Mouse (Mus musculus): ENCODE measurements at regions not wholly inside any gene's neighbourhood (a gene's known extent, or its start where the extent isn't known, plus 50 kb on each side); places are given as distances from the start of the nearest gene placed in this dataset.

DNA sequence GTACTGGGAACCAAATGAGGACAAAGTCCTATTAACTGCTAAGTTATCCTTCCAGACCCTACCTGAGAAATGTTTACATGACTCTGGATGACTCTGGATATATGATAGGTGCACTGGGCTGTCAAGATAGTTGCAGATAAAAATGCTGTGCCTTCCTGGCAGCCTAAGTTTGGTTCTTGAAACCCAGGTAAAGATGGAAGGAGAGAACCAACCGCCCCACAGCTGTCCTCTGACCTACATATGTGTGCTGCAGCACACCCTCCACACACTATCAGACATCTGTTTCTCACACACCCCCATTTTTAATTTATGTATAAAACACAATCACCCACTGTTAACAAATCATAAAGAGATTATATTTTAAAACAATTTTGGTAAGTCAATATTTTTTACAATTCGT, 533.4 kb upstream of the Nrp1 start:
- H3K27me3 ChIP-seq: no peaks in the 10 kb centered on the region
- H3K27ac ChIP-seq: no peak overlapping the region
- no peak overlapping the region for H3K4me3 ChIP-seq
- no peak overlapping the region for H3K4me2 ChIP-seq
- 76% methylated on average over 2 of the region's 2 CpGs for WGBS
- no peak for ATAC-seq (ENCODE audit: borderline replicate concordance, extremely low read depth, low FRiP score, low TSS enrichment)
- no peaks in the 10 kb centered on the region for H3K9me3 ChIP-seq
- H3K36me3 ChIP-seq: no peaks in the 10 kb centered on the region
- H3K9ac ChIP-seq: no peak overlapping the region
- H3K4me1 ChIP-seq: no peaks in the 10 kb centered on the region

DNA sequence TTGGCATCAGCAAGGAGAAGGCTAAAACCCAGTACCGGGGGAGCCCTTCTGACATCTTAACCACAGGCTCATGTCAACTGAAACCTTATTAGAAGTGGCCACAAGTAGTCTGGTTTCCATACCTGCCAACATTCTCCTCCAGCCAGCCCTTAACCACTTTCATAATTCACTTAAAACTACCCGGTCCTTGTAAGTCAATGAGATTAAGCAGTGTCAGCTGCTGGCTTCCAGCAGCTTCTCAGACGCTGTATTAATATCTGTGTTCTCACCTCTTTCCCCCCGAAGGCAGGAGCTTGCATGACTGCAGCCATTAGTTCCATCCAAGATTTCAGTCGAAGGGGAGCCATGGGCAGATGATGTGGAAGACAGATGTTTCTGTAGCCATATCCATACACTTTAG, 530.6 kb upstream of the Nrp1 start:
- 49% methylated on average over 5 of the region's 5 CpGs for WGBS
- Histone ChIP-seq H3K9ac (no peak overlapping the region), H3K4me2 (no peak overlapping the region), H3K36me3 (no peaks in the 10 kb centered on the region), H3K27me3 (no peaks in the 10 kb centered on the region), H3K4me1 (no peaks in the 10 kb centered on the region), H3K4me3 (no peak overlapping the region), H3K9me3 (no peaks in the 10 kb centered on the region), H3K27ac (no peak overlapping the region)
- ATAC-seq (ENCODE audit: borderline replicate concordance, extremely low read depth, low FRiP score, low TSS enrichment): no peak

DNA sequence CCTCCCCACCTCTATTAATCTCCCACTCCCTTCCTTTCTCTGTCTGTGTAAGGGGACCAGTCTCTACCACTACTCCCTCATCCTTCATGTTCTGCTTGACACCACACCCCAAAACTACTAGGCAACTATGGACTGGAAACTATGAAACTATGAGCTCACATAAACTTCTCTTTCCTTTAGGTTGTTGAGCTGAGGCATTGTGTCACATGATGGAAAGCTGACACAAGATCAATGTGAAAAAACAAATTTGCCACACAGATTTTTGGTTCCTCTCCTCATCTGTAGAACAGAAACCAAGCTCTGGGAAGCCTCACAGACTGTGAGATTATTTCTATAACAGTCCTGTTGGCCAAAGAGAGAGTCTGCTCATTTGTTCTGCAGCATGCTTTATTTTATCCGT, 528.7 kb upstream of the Nrp1 start:
- WGBS: 58% methylated on average over 1 of the region's 1 CpGs
- Histone ChIP-seq H3K4me2 (no peak overlapping the region), H3K4me3 (no peak overlapping the region), H3K27ac (no peak overlapping the region), H3K36me3 (no peaks in the 10 kb centered on the region), H3K9ac (no peak overlapping the region), H3K4me1 (0 out of 2 replicates have a peak, but pooled peaks cover 3% of the 10 kb centered on the region), H3K9me3 (no peaks in the 10 kb centered on the region), H3K27me3 (no peaks in the 10 kb centered on the region)
- ATAC-seq (ENCODE audit: borderline replicate concordance, extremely low read depth, low FRiP score, low TSS enrichment): no peak

DNA sequence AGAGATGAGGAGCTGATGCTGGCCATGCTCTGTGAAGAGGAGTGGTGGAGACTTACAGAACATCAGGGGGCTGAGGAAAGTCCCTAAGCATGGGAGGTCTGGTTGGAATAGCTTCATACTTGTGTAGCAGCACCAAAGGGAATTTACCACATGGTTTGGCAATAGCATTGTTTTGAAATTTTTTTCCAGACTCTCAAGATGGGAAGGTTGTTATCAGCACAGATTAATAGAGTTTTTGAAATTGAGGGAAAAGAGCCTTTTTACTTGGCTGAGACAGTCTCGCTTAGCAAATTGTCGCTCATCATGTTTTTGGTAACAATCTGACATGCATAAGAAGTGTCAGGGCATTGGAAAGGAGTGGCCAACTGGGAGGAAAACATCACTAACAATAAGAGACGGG, 524.4 kb upstream of the Nrp1 start:
- H3K4me1 ChIP-seq: 0 out of 2 replicates have a peak, but pooled peaks cover 3% of the 10 kb centered on the region
- peak overlapping the region; percentile 55; the same call in 1 of the 2 replicates for H3K27ac ChIP-seq
- peak; percentile 81; the same call in 1 of the 2 replicates for ATAC-seq (ENCODE audit: borderline replicate concordance, extremely low read depth, low FRiP score, low TSS enrichment)
- 48% methylated on average over 3 of the region's 3 CpGs for WGBS
- H3K4me2 ChIP-seq: no peak overlapping the region
- H3K4me3 ChIP-seq: no peak overlapping the region
- no peaks in the 10 kb centered on the region for H3K36me3 ChIP-seq
- no peaks in the 10 kb centered on the region for H3K27me3 ChIP-seq
- no peak overlapping the region for H3K9ac ChIP-seq
- H3K9me3 ChIP-seq: no peaks in the 10 kb centered on the region

DNA sequence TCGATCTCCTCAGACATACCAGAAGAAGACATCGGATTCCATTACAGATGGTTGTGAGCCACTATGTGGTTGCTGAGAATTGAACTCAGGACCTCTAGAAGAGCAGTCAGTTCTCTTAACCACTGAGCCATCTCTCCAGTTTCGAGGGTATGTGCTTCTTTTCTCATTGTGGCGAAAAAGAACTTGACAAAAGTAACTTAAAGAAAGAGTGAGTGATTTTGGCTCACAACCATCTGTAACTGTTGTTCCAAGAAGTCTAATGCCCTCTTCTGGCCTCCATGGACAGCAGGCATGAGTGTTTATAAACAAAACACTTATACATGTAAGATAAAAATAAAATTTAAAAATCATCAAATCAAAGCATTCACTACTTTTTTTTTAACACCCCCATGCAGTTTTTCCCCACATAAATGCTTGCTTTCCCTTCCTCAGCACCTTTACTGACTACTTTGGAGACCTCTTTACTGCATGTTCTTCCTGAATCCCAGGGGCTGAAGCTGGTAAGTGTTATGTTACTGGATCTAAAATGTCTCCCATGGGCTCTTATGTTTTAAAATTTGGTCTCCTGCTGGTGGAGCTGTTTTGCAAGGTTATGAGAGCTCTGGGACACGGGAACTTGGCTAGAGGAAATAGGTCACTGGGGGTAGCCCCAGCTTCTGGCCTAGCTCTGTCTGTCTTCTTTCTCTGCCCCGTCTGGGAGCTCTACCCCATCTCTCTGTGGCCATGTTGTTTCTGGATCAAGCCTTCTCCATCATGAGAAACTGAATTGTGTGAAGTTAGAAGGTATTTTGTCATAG, 521.8 kb upstream of the Nrp1 start:
- Histone ChIP-seq H3K4me2 (no peak overlapping the region), H3K4me1 (0 out of 2 replicates have a peak, but pooled peaks cover 5% of the 10 kb centered on the region), H3K9ac (no peak overlapping the region), H3K9me3 (no peaks in the 10 kb centered on the region), H3K4me3 (no peak overlapping the region), H3K27ac (no peak overlapping the region), H3K27me3 (no peaks in the 10 kb centered on the region), H3K36me3 (no peaks in the 10 kb centered on the region)
- no peak for ATAC-seq (ENCODE audit: borderline replicate concordance, extremely low read depth, low FRiP score, low TSS enrichment)
- WGBS: 78% methylated on average over 6 of the region's 6 CpGs

DNA sequence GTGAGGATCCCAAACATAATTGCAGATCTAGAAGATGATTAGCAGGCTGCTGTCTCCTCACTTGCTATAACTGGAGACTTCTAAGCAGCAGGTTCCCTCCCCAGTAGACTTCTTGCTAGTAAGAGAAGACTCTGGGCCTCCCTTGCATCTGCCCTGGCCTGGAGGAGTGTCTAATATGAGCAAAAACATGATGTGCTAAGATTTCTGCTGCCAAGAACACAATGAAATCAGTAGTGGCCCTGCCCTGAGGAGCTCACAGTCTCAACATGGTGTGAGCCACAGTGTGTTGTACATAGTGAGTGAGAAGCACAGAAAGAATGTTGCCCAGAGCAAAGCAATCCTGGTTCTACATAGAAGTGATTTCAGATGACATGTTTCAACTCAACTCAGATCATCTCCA, 520.1 kb upstream of the Nrp1 start:
- H3K9ac ChIP-seq: no peak overlapping the region
- H3K36me3 ChIP-seq: no peaks in the 10 kb centered on the region
- H3K4me1 ChIP-seq: 0 out of 2 replicates have a peak, but pooled peaks cover 5% of the 10 kb centered on the region
- H3K4me3 ChIP-seq: no peak overlapping the region
- ATAC-seq (ENCODE audit: borderline replicate concordance, extremely low read depth, low FRiP score, low TSS enrichment): no peak
- no peaks in the 10 kb centered on the region for H3K9me3 ChIP-seq
- H3K27ac ChIP-seq: no peak overlapping the region
- H3K4me2 ChIP-seq: no peak overlapping the region
- no peaks in the 10 kb centered on the region for H3K27me3 ChIP-seq

DNA sequence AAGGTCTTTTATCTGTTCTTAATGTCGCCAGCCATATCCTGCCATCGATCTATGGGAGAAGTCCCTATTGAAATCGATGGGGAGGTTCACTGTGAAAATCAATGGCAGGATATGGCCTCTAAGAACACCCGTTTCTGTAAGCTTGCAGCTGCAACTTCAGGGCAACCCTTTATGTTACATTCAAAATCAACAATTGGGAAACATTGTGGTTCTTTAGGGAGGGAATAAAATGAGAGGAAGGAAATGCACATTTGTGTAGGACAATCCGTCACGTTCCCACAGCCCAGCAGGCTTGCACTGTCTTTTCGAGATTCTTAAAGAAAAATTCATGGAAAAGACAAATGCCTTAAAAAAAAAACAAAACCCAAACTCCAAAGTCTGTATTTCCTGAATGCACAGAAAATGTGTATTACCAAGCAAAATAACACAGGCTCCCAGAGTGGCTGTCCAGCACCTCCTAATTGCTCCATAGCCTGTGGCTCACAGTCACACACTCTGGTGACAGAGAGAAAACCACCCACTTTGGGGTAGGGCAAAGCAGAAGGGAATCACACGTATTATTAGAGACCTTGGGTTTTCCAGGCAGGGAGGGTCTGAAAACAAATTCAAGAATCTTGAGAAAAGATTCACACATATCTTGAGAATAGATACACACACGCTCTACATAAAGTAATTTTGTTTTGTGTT, 510.9 kb upstream of the Nrp1 start:
- Histone ChIP-seq H3K27ac (peak overlapping the region; percentile 47; the same call in 1 of the 2 replicates), H3K9me3 (no peaks in the 10 kb centered on the region), H3K4me2 (no peak overlapping the region), H3K9ac (no peak overlapping the region), H3K4me1 (0 out of 2 replicates have a peak, but pooled peaks cover 2% of the 10 kb centered on the region), H3K4me3 (no peak overlapping the region), H3K36me3 (no peaks in the 10 kb centered on the region), H3K27me3 (no peaks in the 10 kb centered on the region)
- WGBS: 58% methylated on average over 9 of the region's 9 CpGs
- ATAC-seq (ENCODE audit: borderline replicate concordance, extremely low read depth, low FRiP score, low TSS enrichment): no peak

DNA sequence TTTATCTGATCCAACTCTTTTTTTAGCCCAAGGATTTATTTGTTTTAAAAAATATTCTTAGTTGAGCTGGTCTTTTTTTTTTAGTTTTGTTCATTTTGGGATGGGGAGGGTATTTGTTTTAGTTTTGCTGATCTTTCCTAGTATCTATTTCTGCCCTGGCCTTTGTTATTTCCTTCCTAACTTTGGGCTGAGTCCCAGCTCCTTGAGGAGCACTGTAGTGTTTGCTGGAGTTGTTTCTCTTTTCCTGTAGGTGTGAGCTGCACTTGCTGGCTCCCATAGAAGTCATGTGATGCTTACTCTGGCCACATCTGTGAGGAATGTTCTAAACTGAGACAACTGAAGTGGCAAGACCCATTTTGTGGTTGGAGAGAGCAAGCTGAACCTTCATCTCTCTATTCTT, 508.5 kb upstream of the Nrp1 start:
- Histone ChIP-seq H3K27ac (no peak overlapping the region), H3K9me3 (no peaks in the 10 kb centered on the region), H3K4me1 (0 out of 2 replicates have a peak, but pooled peaks cover 2% of the 10 kb centered on the region), H3K9ac (no peak overlapping the region), H3K36me3 (no peaks in the 10 kb centered on the region), H3K27me3 (no peaks in the 10 kb centered on the region), H3K4me2 (no peak overlapping the region), H3K4me3 (no peak overlapping the region)
- no peak; the same call in 1 of the 2 replicates for ATAC-seq (ENCODE audit: borderline replicate concordance, extremely low read depth, low FRiP score, low TSS enrichment)

DNA sequence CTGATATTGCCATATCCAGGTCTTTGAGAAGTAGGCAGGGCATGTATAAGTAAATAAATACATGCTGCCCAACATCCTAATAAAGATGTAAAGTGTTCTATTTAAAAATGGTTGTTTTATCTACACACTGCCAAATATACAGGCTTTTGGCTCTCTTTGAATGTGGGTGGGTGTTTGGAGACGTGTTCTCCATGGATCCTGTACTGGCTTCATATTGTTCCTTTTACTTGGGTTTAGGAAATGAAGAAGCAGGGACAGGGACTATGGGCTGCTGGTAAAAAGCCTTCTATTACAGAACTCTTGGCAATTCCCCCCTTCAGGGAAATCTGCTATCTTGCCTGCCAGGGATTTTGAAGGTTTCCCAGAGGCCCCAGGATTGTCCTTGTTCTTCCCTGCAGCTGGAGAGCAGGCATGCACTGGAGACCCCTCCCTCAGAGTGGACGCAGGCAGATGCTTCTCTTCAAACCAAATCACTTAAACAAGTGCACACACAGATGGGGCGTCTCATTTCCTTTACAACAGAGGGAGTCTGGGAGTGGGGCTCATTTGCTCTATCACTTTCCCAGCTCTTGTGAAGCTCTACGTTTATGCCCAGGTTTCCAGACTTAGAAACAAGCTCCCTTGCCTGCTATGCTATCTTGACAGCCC, 502.6 kb upstream of the Nrp1 start:
- peak; percentile 77 for ATAC-seq (ENCODE audit: borderline replicate concordance, extremely low read depth, low FRiP score, low TSS enrichment)
- WGBS: 15% methylated on average over 4 of the region's 4 CpGs

DNA sequence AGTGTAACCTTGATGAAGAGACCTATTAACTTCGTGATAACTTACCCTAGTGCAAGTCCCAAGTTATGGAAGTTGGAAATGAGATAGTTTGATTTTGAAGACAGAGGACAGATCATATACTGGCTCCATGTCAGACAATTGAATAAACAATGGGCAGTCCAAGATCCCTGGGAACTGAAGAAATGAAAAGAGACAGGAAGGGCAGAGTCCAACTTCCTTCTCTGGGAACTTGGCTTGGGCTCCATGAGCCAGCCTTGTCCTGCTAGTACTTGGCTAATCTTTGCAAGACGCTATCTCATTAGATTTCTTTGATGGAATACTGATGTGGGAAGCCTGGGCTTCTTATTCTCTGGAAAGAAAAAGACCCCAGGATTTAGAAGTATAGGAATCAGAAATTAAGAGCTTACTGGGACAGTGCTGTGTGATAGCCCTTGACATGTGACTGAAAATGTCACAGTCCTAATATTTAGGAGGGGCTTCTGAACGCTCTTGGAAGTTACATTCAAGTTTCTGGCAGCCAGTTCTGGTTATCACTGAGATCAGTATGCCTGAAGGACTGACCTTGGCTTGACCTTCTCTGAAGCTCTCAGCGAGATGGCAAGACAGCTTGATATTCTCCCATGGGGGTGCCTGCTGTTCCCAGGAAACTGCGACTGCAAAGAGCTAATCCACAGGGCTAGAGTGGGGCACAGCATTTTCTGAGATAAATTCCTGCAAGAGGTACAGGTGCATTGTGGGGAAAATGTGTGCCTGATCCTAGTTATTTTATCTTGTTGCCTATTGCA, 501.9 kb upstream of the Nrp1 start:
- peak; percentile 58; the same call in 1 of the 2 replicates for ATAC-seq (ENCODE audit: borderline replicate concordance, extremely low read depth, low FRiP score, low TSS enrichment)

More for the DNA sequence above, 502.6 kb upstream of the Nrp1 start:
- H3K9ac ChIP-seq: no peak overlapping the region
- H3K36me3 ChIP-seq: no peaks in the 10 kb centered on the region
- no peak overlapping the region for H3K4me3 ChIP-seq
- H3K4me1 ChIP-seq: peaks cover 22% of the 10 kb centered on the region
- H3K9me3 ChIP-seq: no peaks in the 10 kb centered on the region
- H3K27ac ChIP-seq: peak overlapping the region; percentile 66
- no peak overlapping the region for H3K4me2 ChIP-seq
- H3K27me3 ChIP-seq: no peaks in the 10 kb centered on the region

DNA sequence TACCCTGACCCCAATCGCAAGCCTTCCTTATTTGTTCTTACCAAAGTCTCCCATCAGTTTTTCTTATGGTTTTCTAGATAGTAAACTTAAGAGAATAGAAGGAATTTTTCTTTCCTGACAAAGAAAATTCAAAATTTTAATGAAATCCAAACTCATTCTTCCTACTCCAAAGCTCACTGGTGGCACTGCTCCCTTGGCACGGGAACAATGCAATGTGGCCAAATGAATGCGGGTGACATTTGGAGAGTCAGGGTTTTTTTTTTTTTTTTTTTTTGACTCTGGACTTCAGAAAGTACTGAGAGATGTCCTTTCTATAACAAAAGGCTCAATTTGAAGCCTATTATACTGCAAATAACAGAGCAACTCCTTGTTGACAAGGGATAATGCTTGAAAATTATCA, 499.4 kb upstream of the Nrp1 start:
- 77% methylated on average over 3 of the region's 3 CpGs for WGBS
- Histone ChIP-seq H3K4me1 (peaks cover 26% of the 10 kb centered on the region), H3K4me2 (no peak overlapping the region), H3K27me3 (no peaks in the 10 kb centered on the region), H3K4me3 (no peak overlapping the region), H3K9me3 (no peaks in the 10 kb centered on the region), H3K9ac (no peak overlapping the region), H3K27ac (no peak overlapping the region), H3K36me3 (no peaks in the 10 kb centered on the region)
- no peak for ATAC-seq (ENCODE audit: borderline replicate concordance, extremely low read depth, low FRiP score, low TSS enrichment)

More for the DNA sequence above, 501.9 kb upstream of the Nrp1 start:
- Histone ChIP-seq H3K9ac (no peak overlapping the region), H3K36me3 (no peaks in the 10 kb centered on the region), H3K4me2 (no peak overlapping the region), H3K4me3 (no peak overlapping the region), H3K4me1 (peaks cover 26% of the 10 kb centered on the region), H3K9me3 (no peaks in the 10 kb centered on the region), H3K27me3 (no peaks in the 10 kb centered on the region), H3K27ac (peak overlapping the region; percentile 66)
- WGBS: 22% methylated on average over 5 of the region's 5 CpGs
